In the genomic region with DNA sequence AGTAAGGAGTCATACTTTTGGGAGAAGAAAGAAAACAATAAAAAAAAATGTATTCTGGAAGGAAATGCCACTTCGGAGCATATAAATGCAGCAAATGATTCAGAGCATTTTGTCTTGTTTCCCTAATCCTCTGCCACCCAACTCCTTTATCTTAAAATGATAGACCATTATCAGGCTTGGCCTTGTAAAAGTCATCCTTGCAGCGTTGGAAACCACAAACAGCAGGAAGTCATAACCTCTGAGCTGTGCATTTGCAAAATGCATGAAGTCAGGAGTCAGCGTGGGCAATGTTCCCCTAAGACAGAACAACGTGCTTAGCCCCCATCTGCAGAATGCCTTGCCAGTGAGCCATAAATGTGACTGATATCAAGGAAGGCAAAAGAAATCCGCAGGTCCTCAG, we compare ENCODE assay signal across 16 mouse cellular contexts.
DNase-seq lines count a peak whose midpoint lies in the region; ATAC-seq lines count a peak whose summit lies in the region.
"Had no signal": no experiment of that assay in that cellular context is flagged by ENCODE, and none has a peak within 500 bp of the region (broad histone marks: within the 10 kb centered on the region; RNA-seq: fewer than 3 reads in every experiment).

No protein-coding gene starts in this region.

- ATAC-seq in megakaryocyte, adult 5-6 weeks (ENCODE audit: poor library complexity, severe bottlenecking): peak; percentile 34
- ATAC-seq: intestine, postnatal 0 days; midbrain, embryonic 13.5 days had no signal

- intact Hi-C loops in heart, postnatal 36 days (cut with DNase I): no loop called here

- DNase-seq in adrenal gland, adult (ENCODE audit: inconsistent age in 2 of 2, low spot score in 1 of 2): peak; percentile 51 to 69
- no peak for DNase-seq in adrenal gland, adult 8-10 months
- DNase-seq in 3T3-L1 (ENCODE audit: low read depth, low spot score) (peak; percentile 71), NIH3T3 (ENCODE audit: low read depth) (peak; percentile 17)
- DNase-seq in lung, postnatal 14 days: no peak
- DNase-seq in layer of hippocampus, adult 18-20 months (ENCODE audit: low spot score in 2 of 2): no peak
- DNase-seq in heart, postnatal 36 days: no peak
- DNase-seq: cerebellum, adult 11-12 months; cerebellum, postnatal 10 days; gastrocnemius, adult 2 months; heart, postnatal 14 days; kidney, postnatal 36 days; liver had no signal

Comparison
In these comparisons a context has a peak if more than half of its experiments do, and no peak if none do; other contexts are left out.
1. DNase-seq: peak in adrenal gland, adult (2 of 2), 3T3-L1 (single experiment) and NIH3T3 (single experiment); none in adrenal gland, adult 8-10 months (single experiment), lung, postnatal 14 days (single experiment), layer of hippocampus, adult 18-20 months (0 of 2) and heart, postnatal 36 days (0 of 2).